25 mouse cellular contexts compared by ENCODE assay signal in genomic region chr1:60839161-60839560, GRCm38 (mm10). TPM values are rescaled to one million over a fixed set of nuclear protein-coding genes. Genes with fewer than 3 reads are reported as not detected.
DNase-seq lines count a peak whose midpoint lies in the region.
"Had no signal": no experiment of that assay in that cellular context is flagged by ENCODE, and none has a peak within 500 bp of the region (broad histone marks: within the 10 kb centered on the region; RNA-seq: fewer than 3 reads in every experiment).

No protein-coding gene starts in this region.

- DNase-seq in adrenal gland, adult 2 months: peak; percentile 77
- no peak for DNase-seq in adrenal gland, adult 18-20 months (ENCODE audit: low spot score in 2 of 2)
- peak; percentile 23 for DNase-seq in 3134 (ENCODE audit: extremely low read depth, insufficient read length, low spot score)
- DNase-seq in MN1 (ENCODE audit: low spot score): peak; percentile 18
- peak; percentile 54 for DNase-seq in adrenal gland, postnatal 10 days
- DNase-seq in left cerebral cortex, postnatal 25 days (ENCODE audit: low spot score in 2 of 2): no peak
- DNase-seq in right cerebral cortex, adult 18-20 months: no peak
- DNase-seq in kidney, adult 18-20 months: no peak
- DNase-seq: cerebellum, adult 11-12 months; cerebellum, adult 9-10 months; cerebellum, postnatal 25 days; gastrocnemius, postnatal 14 days; heart, postnatal 36 days; kidney, adult 8-10 months had no signal

- intact Hi-C loops in left cerebral cortex, postnatal 25 days (cut with DNase I): no loop called here

RNA-seq across cellular contexts. Expression of gene Ctla4, which starts 47.6 kb away (rescaled TPM):
- total RNA-seq in adrenal gland, adult 2 months (2021): not detected
- polyA plus RNA-seq in adrenal gland, adult 2 months (2012; rRNA removed): 0.04 TPM in 1 of 2 replicates, not detected in the other
- not detected for total RNA-seq in adrenal gland, adult 18-20 months (2021)
- under 1 TPM; 0.54 to 0.55 TPM for total RNA-seq in adrenal gland, postnatal 10 days (2021)
- not detected for total RNA-seq in left cerebral cortex, postnatal 25 days (2021)
- total RNA-seq: gastrocnemius, postnatal 14 days had no signal
- polyA plus RNA-seq: embryonic facial prominence, embryonic 12.5 days; forebrain, embryonic 12.5 days; forebrain, embryonic 16.5 days; frontal cortex, adult 2 months; G1E; gonadal fat pad, adult 2 months; heart, embryonic 12.5 days; hindbrain, embryonic 11.5 days; hindbrain, embryonic 15.5 days; intestine, embryonic 16.5 days; Patski had no signal

Comparison
In these comparisons a context has a peak if more than half of its experiments do, and no peak if none do; other contexts are left out.
1. DNase-seq: peak in adrenal gland, adult 2 months (single experiment), 3134 (single experiment), MN1 (single experiment) and adrenal gland, postnatal 10 days (single experiment); none in adrenal gland, adult 18-20 months (0 of 2), left cerebral cortex, postnatal 25 days (0 of 2), right cerebral cortex, adult 18-20 months (single experiment) and kidney, adult 18-20 months (single experiment).